Mouse (Mus musculus) urinary bladder, postnatal 25 days (tissue): ENCODE measurements around the gene Sema3e.
A peak's percentile ranks its signal among the peaks of the same experiment; 100 is the strongest.

Experiments used
- DNase-seq: peaks from one replicate; pipeline ENCODE4 v3.0.0; 2022; ENCODE audit warnings: low spot score

Sema3e gene

DNA sequence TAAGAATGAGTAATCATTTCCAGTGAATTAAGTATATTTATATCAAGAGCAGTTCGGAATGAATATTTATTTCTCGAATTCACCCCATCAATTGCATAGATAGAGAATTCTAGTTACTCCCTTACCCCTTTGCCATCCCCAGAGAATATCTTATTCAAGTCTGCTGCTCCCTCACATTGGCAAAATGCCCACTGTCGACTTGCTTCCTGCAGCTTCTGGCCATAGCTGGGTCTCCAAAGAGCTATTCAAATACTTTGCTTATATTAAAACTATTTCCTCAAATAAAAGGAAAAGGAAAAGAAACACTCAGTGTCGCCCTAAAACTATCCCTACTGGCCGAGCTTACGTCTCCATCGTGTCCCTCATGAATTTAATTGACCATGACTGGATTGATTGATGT, 191.1 kb downstream of the Sema3e start:
- no peak for DNase-seq

DNA sequence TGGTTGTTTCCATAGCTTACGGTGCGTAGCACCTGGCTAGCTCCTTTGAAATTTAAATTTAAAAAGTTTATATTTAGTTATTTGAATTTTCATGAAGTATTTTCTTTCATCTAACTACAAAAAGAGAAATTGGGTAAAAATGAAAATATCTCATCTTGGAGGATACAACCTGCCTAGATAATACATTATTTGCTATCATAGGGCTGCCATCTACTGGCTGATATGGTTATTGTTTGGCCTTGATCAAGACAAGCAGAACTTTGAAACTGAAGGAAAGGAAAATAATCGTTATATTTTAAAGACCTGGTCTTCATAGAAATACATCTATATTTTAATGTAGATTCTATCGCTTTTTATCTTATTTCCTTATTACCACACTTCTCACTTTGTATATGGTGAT, 193.6 kb downstream of the Sema3e start:
- DNase-seq = no peak

DNA sequence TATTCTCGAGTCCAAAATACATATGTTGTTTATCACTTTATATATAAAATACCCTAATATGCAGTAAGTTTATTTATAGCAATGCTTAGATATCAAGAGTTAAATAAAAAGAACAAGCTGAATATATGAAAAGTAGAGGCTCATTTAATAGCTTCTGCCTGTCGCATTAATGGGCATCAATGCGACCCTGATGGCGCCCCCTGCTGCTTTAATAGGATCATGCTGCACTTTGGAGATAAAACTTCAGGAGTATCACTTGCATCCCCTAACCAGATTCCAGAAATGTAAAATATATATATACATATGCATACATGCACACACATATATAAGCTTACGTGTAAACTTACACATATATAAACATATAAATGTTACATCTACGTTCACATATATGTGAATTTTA, 199.4 kb downstream of the Sema3e start:
- DNase-seq = no peak

DNA sequence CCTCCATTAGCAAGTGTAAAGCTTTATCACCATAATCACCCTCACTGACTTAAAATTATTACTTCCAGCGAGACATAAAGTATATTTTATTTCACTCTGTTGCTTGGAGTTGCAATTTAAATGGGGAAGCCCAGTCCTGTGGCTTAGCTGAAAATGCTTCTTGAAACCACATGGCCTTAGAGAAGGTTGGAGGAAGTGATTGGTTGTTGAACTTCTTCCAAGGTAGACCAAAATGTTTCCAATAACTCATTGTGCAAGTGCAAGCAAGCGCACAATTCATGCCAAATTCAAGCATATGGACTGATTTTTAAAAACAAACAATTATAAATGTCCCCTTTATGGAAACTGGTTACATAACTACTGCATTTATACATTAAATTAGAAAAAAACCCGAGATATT, 206.0 kb downstream of the Sema3e start:
- no peak for DNase-seq

DNA sequence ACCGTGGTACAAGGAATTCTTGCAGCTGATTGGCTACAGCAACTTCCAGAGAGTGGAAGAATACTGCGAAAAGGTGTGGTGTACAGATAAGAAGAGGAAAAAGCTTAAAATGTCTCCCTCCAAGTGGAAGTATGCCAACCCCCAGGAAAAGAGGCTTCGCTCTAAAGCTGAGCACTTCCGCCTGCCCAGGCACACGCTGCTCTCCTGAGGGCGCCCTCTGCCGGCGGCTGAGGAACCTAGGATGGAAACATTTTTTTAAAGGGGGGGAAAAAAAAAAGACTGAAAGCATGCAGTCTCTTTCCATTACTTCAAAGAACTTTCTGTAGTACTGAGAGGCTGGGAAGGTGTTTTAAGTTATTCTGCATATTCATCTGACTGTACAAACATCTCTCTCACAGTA, 227.5 kb downstream of the Sema3e start:
- peak; percentile 11 for DNase-seq

DNA sequence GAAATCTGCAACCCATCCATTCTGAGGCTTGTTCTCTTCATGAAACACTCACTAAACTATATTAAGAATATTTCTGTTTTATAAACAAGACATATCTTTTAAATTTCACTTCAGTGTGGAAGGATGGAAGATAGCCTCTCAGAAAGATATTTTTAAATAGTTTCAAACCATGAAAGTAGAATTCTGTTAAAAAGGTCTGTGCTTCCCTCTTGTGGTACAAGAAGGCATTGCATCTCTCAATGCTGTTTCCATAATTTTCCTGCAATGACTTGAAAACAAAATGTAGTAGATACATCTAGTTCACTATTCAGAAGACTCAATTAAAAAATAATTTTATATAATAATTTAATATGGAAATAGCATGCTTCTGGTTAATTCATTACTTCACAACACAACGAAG, 228.3 kb downstream of the Sema3e start:
- no peak for DNase-seq

DNA sequence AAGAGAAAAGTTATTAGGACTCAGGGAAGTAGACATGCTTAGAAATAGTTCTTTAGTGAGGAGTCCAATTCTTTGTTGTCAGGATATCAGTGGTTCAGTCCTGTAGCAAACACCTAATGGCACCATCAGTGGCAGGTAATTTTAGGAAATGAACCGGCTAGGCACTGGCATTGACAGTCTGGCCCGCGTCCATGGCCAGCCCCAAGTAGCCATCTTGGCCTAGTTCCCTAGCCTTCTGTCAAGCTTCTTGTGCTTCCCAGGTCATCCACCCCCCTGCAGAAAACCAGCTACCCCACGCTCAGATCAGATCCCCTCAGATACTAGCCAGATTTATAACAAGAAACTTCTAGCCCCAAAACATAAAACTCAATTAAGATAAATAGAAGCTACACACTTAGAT, 235.1 kb downstream of the Sema3e start:
- DNase-seq = no peak

DNA sequence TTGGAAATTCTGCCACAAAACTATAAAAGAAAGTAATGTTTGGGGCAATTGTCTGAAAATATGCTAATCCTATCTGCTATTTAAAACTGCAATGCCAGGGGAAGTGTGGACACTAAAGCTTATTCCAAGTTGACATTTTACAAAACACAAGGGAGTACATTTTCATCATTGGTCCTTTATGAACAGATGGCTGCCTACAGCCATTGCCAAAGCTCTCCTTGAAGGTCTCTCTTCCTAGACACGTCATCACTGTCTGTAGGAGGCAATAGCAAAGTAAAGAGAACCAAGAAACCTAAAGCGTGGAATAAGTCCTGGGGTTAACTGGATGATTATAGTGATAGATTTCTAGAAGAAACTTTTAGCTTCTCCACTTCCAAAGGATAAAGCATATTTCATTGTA, 242.3 kb downstream of the Sema3e start:
- no peak for DNase-seq
